In the genomic region with DNA sequence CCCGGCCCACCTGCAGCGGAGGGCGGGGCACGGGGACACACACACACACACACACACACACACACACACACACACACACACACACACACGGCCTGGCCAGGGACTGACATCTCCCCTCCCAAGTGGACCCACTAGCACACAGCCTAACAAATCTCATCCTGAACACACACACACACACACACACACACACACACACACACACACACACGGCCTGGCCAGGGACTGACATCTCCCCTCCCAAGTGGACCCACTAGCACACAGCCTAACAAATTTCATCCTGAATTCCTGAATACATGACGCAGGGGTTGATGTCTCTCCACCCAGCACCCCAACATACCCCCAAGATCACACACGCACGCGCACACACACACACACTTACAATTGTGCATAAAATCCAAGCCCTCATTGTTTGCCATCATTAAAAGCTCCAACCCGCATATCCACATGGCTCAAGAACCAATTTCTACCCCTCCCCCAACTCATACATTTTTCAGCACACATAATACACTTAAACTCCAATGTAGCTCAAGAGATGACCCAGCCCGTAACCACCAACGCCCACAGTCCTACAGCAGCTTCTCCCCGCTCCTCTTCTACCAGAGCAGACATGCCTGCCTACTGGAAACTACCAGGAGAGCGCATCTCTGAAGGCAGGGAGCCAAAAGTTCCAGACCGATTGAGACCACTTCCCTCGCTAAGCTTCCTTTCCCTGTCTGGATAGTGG, we compare ENCODE assay signal across 8 mouse cellular contexts. TPM values are rescaled to one million over a fixed set of nuclear protein-coding genes. Genes with fewer than 3 reads are reported as not detected.
DNase-seq lines count a peak whose midpoint lies in the region; ATAC-seq and TF ChIP-seq lines count a peak whose summit lies in the region.
"Not testable (repeated sequence)": the region's sequence is repeated elsewhere in the genome, so short reads cannot be mapped to it uniquely, and the experiment has no call there.

No protein-coding gene starts in this region.

- DNase-seq in embryonic facial prominence, embryonic 11.5 days (ENCODE audit: low spot score); heart, adult 2 months; hindbrain, embryonic 14.5 days (ENCODE audit: low spot score); liver, embryonic 14.5 days (ENCODE audit: low read depth in 3 of 3, low spot score in 3 of 3): not testable (repeated sequence)
- DNase-seq in kidney, postnatal 14 days = peak; percentile 22
- peak; percentile 57 for DNase-seq in retina, postnatal 1 day

- H3K4me1 ChIP-seq in ES-Bruce4 (ENCODE audit: control insufficient read depth, insufficient read depth, low read length) = peaks cover 11% of the 10 kb centered on the region
- H3K4me1 ChIP-seq in embryonic facial prominence, embryonic 11.5 days (ENCODE audit: control insufficient read depth, insufficient read depth, low read length); heart, adult 2 months (ENCODE audit: control insufficient read depth, insufficient read depth, low read length); liver, embryonic 14.5 days (replicated peaks; ENCODE audit: control insufficient read depth in 2 of 2, insufficient read depth in 2 of 2, low read length in 1 of 2): not testable (repeated sequence)
- H3K4me1 ChIP-seq in hindbrain, embryonic 14.5 days (replicated peaks; ENCODE audit: control insufficient read depth, insufficient read depth, low read length) = peaks cover 23% of the 10 kb centered on the region
- peaks cover 28% of the 10 kb centered on the region for H3K4me1 ChIP-seq in midbrain, embryonic 13.5 days (replicated peaks)

- H3K36me3 ChIP-seq in ES-Bruce4 (ENCODE audit: control insufficient read depth, insufficient read depth, low read length, poor library complexity, severe bottlenecking); embryonic facial prominence, embryonic 11.5 days (replicated peaks; ENCODE audit: control insufficient read depth, insufficient read depth, low read depth, low read length); heart, adult 2 months (ENCODE audit: control insufficient read depth, insufficient read depth, low read length); hindbrain, embryonic 14.5 days (replicated peaks; ENCODE audit: control insufficient read depth, insufficient read depth); liver, embryonic 14.5 days (replicated peaks; ENCODE audit: control insufficient read depth, insufficient read depth, low read depth); midbrain, embryonic 13.5 days: not testable (repeated sequence)

- not testable (repeated sequence) for H3K27me3 ChIP-seq in ES-Bruce4 (ENCODE audit: control insufficient read depth, insufficient read depth, low read length, poor library complexity, severe bottlenecking); embryonic facial prominence, embryonic 11.5 days (ENCODE audit: control insufficient read depth, insufficient read depth, low read length); heart, adult 2 months (ENCODE audit: control insufficient read depth, insufficient read depth, low read length)
- H3K27me3 ChIP-seq in hindbrain, embryonic 14.5 days (ENCODE audit: control insufficient read depth, insufficient read depth, low read length) = peaks cover 38% of the 10 kb centered on the region
- peaks cover 52% of the 10 kb centered on the region for H3K27me3 ChIP-seq in liver, embryonic 14.5 days (ENCODE audit: control insufficient read depth, insufficient read depth, low read length)
- H3K27me3 ChIP-seq in midbrain, embryonic 13.5 days = peaks cover 71% of the 10 kb centered on the region

- H3K9me3 ChIP-seq in ES-Bruce4 (replicated peaks; ENCODE audit: control insufficient read depth, insufficient read depth, low read length, poor library complexity, severe bottlenecking); embryonic facial prominence, embryonic 11.5 days (replicated peaks; ENCODE audit: control insufficient read depth, low read length); hindbrain, embryonic 14.5 days (ENCODE audit: control insufficient read depth, low read length); liver, embryonic 14.5 days (ENCODE audit: control insufficient read depth, low read length); midbrain, embryonic 13.5 days: not testable (repeated sequence)

- not testable (repeated sequence) for TF ChIP-seq POLR2A in ES-Bruce4 (IDR thresholded peaks at IDR 0.05; ENCODE audit: insufficient read depth, low read length); heart, adult 2 months (IDR thresholded peaks at IDR 0.05; ENCODE audit: insufficient read depth, low read depth, low read length)

- peak overlapping the region; percentile 95 for H3K4me3 ChIP-seq in ES-Bruce4 (ENCODE audit: low read depth, low read length)
- peak overlapping the region; percentile 75 for H3K4me3 ChIP-seq in embryonic facial prominence, embryonic 11.5 days (ENCODE audit: low read depth, low read length)
- H3K4me3 ChIP-seq in heart, adult 2 months = not testable (repeated sequence)
- H3K4me3 ChIP-seq in hindbrain, embryonic 14.5 days (replicated peaks; ENCODE audit: low read length) = peak overlapping the region; percentile 72
- peak overlapping the region; percentile 47 to 55; a peak in 2 of 4 replicates for H3K4me3 ChIP-seq in liver, embryonic 14.5 days (ENCODE audit: insufficient read depth in 1 of 2, low read depth in 2 of 2, low read length in 2 of 2)
- peak overlapping the region; percentile 65 for H3K4me3 ChIP-seq in midbrain, embryonic 13.5 days (replicated peaks)

- TF ChIP-seq EP300 in ES-Bruce4 (IDR thresholded peaks at IDR 0.05; ENCODE audit: insufficient read depth, low read depth, low read length); heart, adult 2 months (IDR thresholded peaks at IDR 0.05; ENCODE audit: insufficient read depth, low read depth, low read length); liver, embryonic 14.5 days (IDR thresholded peaks at IDR 0.05; ENCODE audit: low read depth): not testable (repeated sequence)

- peak; percentile 40 for ATAC-seq in embryonic facial prominence, embryonic 11.5 days (replicated peaks; ENCODE audit: insufficient number of reproducible peaks, low FRiP score, low TSS enrichment, low read depth)
- peak; percentile 28 for ATAC-seq in hindbrain, embryonic 14.5 days (ENCODE audit: low FRiP score)
- ATAC-seq in liver, embryonic 14.5 days (ENCODE audit: insufficient read depth) = not testable (repeated sequence)
- ATAC-seq in midbrain, embryonic 13.5 days = peak; percentile 57; the same call in 1 of the 2 replicates

- H3K4me2 ChIP-seq in embryonic facial prominence, embryonic 11.5 days (ENCODE audit: low read depth, low read length) = peak overlapping the region; percentile 91
- H3K4me2 ChIP-seq in hindbrain, embryonic 14.5 days (replicated peaks) = peak overlapping the region; percentile 100
- peak overlapping the region; percentile 75 for H3K4me2 ChIP-seq in liver, embryonic 14.5 days (ENCODE audit: low read depth)
- peak overlapping the region; percentile 99 for H3K4me2 ChIP-seq in midbrain, embryonic 13.5 days (replicated peaks)

- WGBS in embryonic facial prominence, embryonic 11.5 days = 9% methylated on average over 14 of the region's 17 CpGs
- WGBS in heart, adult 2 months = 18% methylated on average over 12 of the region's 17 CpGs
- WGBS in hindbrain, embryonic 14.5 days = 8% methylated on average over 12 of the region's 17 CpGs
- WGBS in liver, embryonic 14.5 days (ENCODE audit: insufficient replicate concordance) = 11% methylated on average over 16 of the region's 17 CpGs
- WGBS in midbrain, embryonic 13.5 days = 8% methylated on average over 13 of the region's 17 CpGs

- intact Hi-C loops in heart, adult 2 months (cut with DNase I) = loop anchor here (1.0 to 5.0 kb wide), 2 partner anchors 36 to 53 kb away; no protein-coding TSS in a partner anchor

- H3K79me2 ChIP-seq in heart, adult 2 months (replicated peaks; ENCODE audit: control insufficient read depth, insufficient read depth, low read length) = not testable (repeated sequence)

- not testable (repeated sequence) for TF ChIP-seq CTCF in ES-Bruce4 (IDR thresholded peaks at IDR 0.05; ENCODE audit: low read depth, low read length); heart, adult 2 months (IDR thresholded peaks at IDR 0.05); liver, embryonic 14.5 days (IDR thresholded peaks at IDR 0.05; ENCODE audit: low read depth)

- H3K27ac ChIP-seq in ES-Bruce4 (ENCODE audit: insufficient read depth, low read length); embryonic facial prominence, embryonic 11.5 days (replicated peaks; ENCODE audit: low read depth, low read length); heart, adult 2 months; liver, embryonic 14.5 days; midbrain, embryonic 13.5 days: not testable (repeated sequence)
- peak overlapping the region; percentile 7 for H3K27ac ChIP-seq in hindbrain, embryonic 14.5 days

- H3K9ac ChIP-seq in ES-Bruce4 (ENCODE audit: low read depth, poor library complexity, severe bottlenecking) = peak overlapping the region; percentile 96
- peak overlapping the region; percentile 83; the same call in 1 of the 2 replicates for H3K9ac ChIP-seq in embryonic facial prominence, embryonic 11.5 days (replicated peaks; ENCODE audit: low read length)
- peak overlapping the region; percentile 88 for H3K9ac ChIP-seq in heart, adult 2 months (ENCODE audit: low read depth, low read length)
- H3K9ac ChIP-seq in hindbrain, embryonic 14.5 days = peak overlapping the region; percentile 72
- not testable (repeated sequence) for H3K9ac ChIP-seq in liver, embryonic 14.5 days (replicated peaks)
- peak overlapping the region; percentile 77 for H3K9ac ChIP-seq in midbrain, embryonic 13.5 days (replicated peaks)

RNA-seq across cellular contexts. Expression of gene Vangl1, which starts 0.4 kb away (rescaled TPM):
- polyA plus RNA-seq in ES-Bruce4 (2011; ENCODE audit: insufficient read depth, insufficient read length, low read depth, missing spikeins) = 69.9 and 85.8 TPM in 2 replicates
- polyA plus RNA-seq in embryonic facial prominence, embryonic 11.5 days (2014; fragmentation: Nextera tagmentation; extraction: Ambion mirVana) = 11.9 and 12.8 TPM in 2 replicates
- total RNA-seq in heart, adult 2 months (2021) = 10 to 100 TPM in 1 of 2 experiments, 1 to 10 TPM in 1; 9.7 to 15.9 TPM
- 10.6 and 16.8 TPM in 2 replicates for polyA plus RNA-seq in heart, adult 2 months (2012; rRNA removed)
- 9.0 and 11.6 TPM in 2 replicates for polyA plus RNA-seq in hindbrain, embryonic 14.5 days (2014; fragmentation: Nextera tagmentation; extraction: Ambion mirVana)
- 62.8 and 74.2 TPM in 2 replicates for polyA plus RNA-seq in liver, embryonic 14.5 days (2012; rRNA removed)
- 62.0 and 62.2 TPM in 2 replicates for polyA plus RNA-seq in liver, embryonic 14.5 days (2014; fragmentation: Nextera tagmentation; extraction: Ambion mirVana)
- polyA plus RNA-seq in midbrain, embryonic 13.5 days (2015; fragmentation: Nextera tagmentation; extraction: Ambion mirVana) = 5.9 and 7.3 TPM in 2 replicates
